Mouse (Mus musculus) cerebellum, adult 8-10 months (tissue): ENCODE data around the gene Hook2.

ENCODE experiments used
- DNase-seq: peaks from one replicate; pipeline ENCODE4 v3.0.0; 2022

Gene Hook2

GRCm38 (mm10) chr8:85034764-85035163, 44.4 kb downstream of the Hook2 start:
- DNase-seq = peak; percentile 57

- DNase-seq = no peak
Observed at GRCm38 (mm10) chr8:85035165-85035727, 44.8 kb downstream of the Hook2 start.

- DNase-seq = peak; percentile 33
Observed at GRCm38 (mm10) chr8:85035728-85036310, 45.4 kb downstream of the Hook2 start.

- no peak for DNase-seq
Observed at GRCm38 (mm10) chr8:85036381-85036717, 45.9 kb downstream of the Hook2 start.

- peak; percentile 86 for DNase-seq
Observed at GRCm38 (mm10) chr8:85036718-85037365, 46.4 kb downstream of the Hook2 start, which contains the start of gene Tnpo2. Tnpo2 (plus strand) TSS chr8:85036915.

- DNase-seq = no peak
Observed at GRCm38 (mm10) chr8:85037366-85037680, 46.9 kb downstream of the Hook2 start.

GRCm38 (mm10) chr8:85037681-85038531, 47.5 kb downstream of the Hook2 start:
- peak; percentile 51 for DNase-seq

GRCm38 (mm10) chr8:85043619-85044018, 53.2 kb downstream of the Hook2 start:
- no peak for DNase-seq
